Mouse (Mus musculus) lung, adult 2 months (tissue): Measurements from ENCODE around the gene Gpr55. TPM values are rescaled to one million over a fixed set of nuclear protein-coding genes. Genes with fewer than 3 reads are reported as not detected.

Source experiments
- DNase-seq: peaks from one replicate; pipeline ENCODE4 v3.0.0; 2022
- H3K4me1 ChIP-seq: fragments of 200-500 bp; 2 replicates; pipeline ENCODE4 v1.6.1; 2011; ENCODE audit warnings: low read length; ENCODE audit not compliant: control insufficient read depth, insufficient read depth
- H3K4me3 ChIP-seq: fragments of 200-500 bp; replicated peaks from 2 replicates; pipeline ENCODE3; 2011; ENCODE audit warnings: low read depth, mild to moderate bottlenecking, control low read depth, low read length; ENCODE audit errors: extremely low read depth
- CTCF ChIP-seq: fragments of 200-500 bp; IDR thresholded peaks from 2 replicates; pipeline ENCODE4 v1.5.1; 2011; ENCODE audit warnings: mild to moderate bottlenecking, low read length, control low read depth; ENCODE audit not compliant: insufficient read depth
- POLR2A ChIP-seq: fragments of 200-500 bp; IDR thresholded peaks from 2 replicates; pipeline ENCODE4 v1.6.1; 2011; ENCODE audit warnings: low read depth, mild to moderate bottlenecking, control low read depth, low read length, borderline replicate concordance; ENCODE audit errors: extremely low read depth
- WGBS: fragments of 180-500 bp; shearing (Covaris S2); methylation state at CpG from one replicate; pipeline ENCODE4 v1.1.7; 2018; 5-methylcytosine and 5-hydroxymethylcytosine counted together
- polyA plus RNA-seq: library from polyadenylated mRNA; depleted of rRNA; stranded (reverse); fragments of >200 nt; gene quantifications from 2 replicates; pipeline ENCODE4 v1.2.3, GENCODE M21; 2012; rRNA removed

Gpr55 gene
- polyA plus RNA-seq, 1 experiment = 0.49 TPM

DNA sequence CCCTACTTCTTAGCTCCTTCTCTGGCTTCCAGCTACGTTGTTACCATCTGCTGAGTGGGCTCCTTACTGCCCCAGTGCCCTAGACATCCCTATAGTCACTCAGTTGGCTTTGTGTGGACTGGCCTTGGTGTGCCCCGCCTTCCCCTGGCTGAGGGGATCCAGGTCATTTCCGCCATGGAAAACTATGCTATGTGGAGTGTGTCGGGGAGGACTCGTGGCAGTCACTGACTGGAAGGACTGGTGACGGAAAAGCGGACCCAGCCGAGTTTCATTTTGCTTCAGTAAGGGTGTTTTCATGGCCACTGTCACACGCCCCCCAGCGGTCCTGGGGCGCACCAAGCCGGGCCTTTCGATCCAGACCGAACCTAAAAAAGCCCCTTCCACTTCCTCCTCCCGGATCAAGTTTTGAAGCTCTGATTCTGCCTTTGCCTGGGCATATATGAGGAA lies 65.4 kb downstream of the Gpr55 start:
- peaks cover 5% of the 10 kb centered on the region for H3K4me1 ChIP-seq
- 2% methylated on average over 15 of the region's 15 CpGs for WGBS
- peak overlapping the region; percentile 78 for H3K4me3 ChIP-seq
- TF ChIP-seq CTCF (no peak; the same call in 1 of the 2 replicates), POLR2A (no peak)
- DNase-seq = peak; percentile 67

DNA sequence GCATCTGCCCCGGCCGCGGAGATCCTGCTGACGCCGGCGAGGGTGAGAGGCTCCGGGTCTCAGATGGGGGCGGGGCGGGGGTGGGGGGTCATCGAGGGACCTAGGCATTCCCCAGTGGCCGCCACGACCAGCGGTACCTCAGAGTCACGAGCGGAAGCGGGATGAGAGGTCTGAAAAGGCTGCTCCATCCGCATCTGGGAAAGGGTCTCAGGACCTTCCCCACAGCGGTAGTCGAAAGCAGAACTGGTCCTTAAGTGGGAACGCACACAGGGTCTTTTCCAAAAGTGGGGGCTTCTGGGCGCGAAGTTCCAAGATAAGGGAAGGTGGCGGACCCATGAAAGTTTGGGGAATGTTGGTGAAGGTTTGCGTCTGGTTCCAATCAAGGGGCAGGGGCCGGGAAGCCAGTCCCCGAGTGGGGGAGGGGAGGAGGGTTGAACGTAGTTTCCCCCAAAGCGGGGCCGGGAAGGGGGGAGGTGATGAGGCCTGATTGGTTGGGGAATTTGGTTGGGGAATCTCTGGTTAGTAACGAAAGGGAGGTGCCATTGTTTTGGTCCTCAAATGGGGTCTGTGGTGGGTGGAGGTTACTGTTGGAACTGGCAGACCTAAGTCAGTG lies 66.0 kb downstream of the Gpr55 start:
- H3K4me3 ChIP-seq = peak overlapping the region; percentile 78
- peaks cover 5% of the 10 kb centered on the region for H3K4me1 ChIP-seq
- TF ChIP-seq CTCF (no peak), POLR2A (no peak)
- DNase-seq = no peak
- WGBS = 2% methylated on average over 30 of the region's 30 CpGs

DNA sequence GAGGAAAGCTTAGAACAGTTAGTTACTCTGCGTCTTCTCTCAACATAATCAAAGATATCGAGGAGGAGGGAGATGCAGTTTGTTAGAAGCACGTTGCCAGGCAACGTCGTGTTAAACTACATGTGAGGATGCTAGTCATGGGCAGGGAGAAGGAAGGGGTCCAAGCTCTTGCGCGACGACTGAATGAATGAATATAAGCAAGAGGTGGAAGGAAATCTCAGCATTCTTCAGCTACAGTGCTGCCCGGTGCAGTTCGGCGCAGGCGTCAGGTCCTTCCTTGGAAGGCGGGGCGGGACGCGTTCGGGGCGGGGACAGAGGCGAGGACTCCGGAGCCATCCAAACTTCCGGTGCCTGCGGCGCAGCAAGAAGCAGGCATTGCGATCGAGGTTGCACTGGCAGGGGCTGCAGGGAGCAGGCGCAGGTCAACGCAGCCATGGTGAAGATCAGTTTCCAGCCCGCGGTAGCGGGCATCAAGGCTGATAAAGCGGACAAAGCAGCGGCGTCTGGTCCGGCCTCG lies 66.5 kb downstream of the Gpr55 start, which contains the start of gene Itm2c:
TSS of gene Itm2c (plus strand) at position 51 of the 517 bp plus-strand sequence.
- H3K4me3 ChIP-seq = peak within 1 kb of the TSS; percentile 78
- peaks cover 5% of the 10 kb centered on the region for H3K4me1 ChIP-seq
- DNase-seq = peak; percentile 88
- 1% methylated on average over 35 of the region's 35 CpGs for WGBS
- TF ChIP-seq CTCF (no peak), POLR2A (peak; percentile 84; the same call in 1 of the 2 replicates)

Other genes starting within 250 kb of the Gpr55 start
- 3.0 and 3.6 TPM in 2 replicates for gene A630001G21Rik, start 182.4 kb downstream of the Gpr55 start, polyA plus RNA-seq
- 43.8 and 48.3 TPM in 2 replicates for gene Cab39, start 167.6 kb downstream of the Gpr55 start, polyA plus RNA-seq
- gene Itm2c, start 66.7 kb downstream of the Gpr55 start, polyA plus RNA-seq = 232 and 319 TPM in 2 replicates
- not detected in 2 replicates for gene 4933407L21Rik, start 32.5 kb downstream of the Gpr55 start, polyA plus RNA-seq
- gene Spata3, start 55.8 kb upstream of the Gpr55 start, polyA plus RNA-seq = 0.21 TPM in 1 of 2 replicates, not detected in the other
- gene 2810459M11Rik, start 84.9 kb upstream of the Gpr55 start, polyA plus RNA-seq = 0.63 and 0.83 TPM in 2 replicates
- 32.9 and 52.4 TPM in 2 replicates for gene Psmd1, start 103.4 kb upstream of the Gpr55 start, polyA plus RNA-seq
- gene Htr2b, start 151.0 kb upstream of the Gpr55 start, polyA plus RNA-seq = 0.42 and 0.73 TPM in 2 replicates
- not detected in 2 replicates for gene Gm21972, start 172.6 kb upstream of the Gpr55 start, polyA plus RNA-seq
- gene Armc9, start 193.8 kb upstream of the Gpr55 start, polyA plus RNA-seq = 4.0 and 5.3 TPM in 2 replicates